Mouse (Mus musculus) brain, embryonic 18.5 days (tissue): ENCODE data around the gene Lipe.

Experiments
- DNase-seq: peaks from one replicate; pipeline ENCODE4 v3.0.0-alpha.2; 2012; ENCODE audit warnings: low read depth, low spot score

Lipe gene

DNA sequence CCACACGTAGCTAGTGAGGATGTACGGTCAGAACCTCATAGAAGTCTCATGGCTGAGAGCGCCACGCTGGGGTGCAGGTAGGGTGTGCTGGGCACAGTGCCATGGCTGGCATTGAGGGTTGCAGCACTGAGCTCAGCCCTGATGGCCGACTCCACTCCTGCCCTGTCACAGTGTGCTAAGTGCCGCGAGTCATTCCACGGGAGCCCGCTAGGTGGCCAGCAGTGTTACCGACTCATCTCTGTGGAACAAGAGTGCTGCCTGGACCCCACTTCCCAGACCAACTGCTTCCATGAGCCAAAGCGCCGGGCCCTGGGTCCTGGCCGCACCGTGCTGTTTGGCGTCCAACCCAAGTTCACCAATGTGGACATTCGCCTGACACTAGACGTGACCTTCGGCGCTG is 35.4 kb downstream of the Lipe start:
- DNase-seq, result no peak

- no peak for DNase-seq
Observed at GRCm38 (mm10) chr7:25358721-25359206, 39.7 kb downstream of the Lipe start.

GRCm38 (mm10) chr7:25348861-25349260 is 49.6 kb downstream of the Lipe start:
- DNase-seq, result no peak

DNA sequence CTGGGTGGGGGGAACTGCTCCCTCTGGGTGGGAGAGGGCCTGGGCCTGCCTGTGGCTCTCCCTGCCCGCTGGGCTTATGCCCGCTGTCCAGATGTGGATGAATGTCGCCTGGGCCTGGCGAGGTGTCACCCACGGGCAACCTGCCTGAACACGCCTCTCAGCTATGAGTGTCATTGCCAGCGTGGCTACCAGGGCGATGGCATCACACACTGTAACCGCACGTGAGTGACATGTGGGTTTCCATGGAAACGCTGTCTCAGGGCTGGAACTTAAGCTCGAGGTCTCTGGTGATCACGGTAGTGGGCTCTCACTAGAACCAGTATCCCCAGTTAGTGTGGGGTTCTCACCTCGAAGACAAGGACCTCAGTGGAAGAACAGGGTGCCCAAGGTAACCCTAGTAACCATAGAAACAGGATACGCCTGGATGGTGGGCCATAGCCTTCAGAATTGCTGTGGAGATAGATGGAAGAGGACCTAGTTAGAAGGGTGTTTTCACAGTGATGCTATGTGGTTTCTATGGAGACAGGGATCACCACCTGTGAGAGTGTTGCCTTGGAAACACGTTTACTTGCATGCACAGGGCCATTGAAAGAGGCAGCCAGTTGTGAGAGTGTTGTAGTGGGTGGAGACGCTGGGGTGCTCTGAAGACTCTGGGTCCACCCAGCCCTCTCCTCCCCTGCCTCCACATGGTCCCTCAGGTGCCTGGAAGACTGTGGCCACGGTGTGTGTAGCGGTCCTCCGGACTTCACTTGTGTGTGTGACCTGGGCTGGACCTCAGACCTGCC is 57.3 kb downstream of the Lipe start:
- DNase-seq, result no peak

GRCm38 (mm10) chr7:25339329-25339728 is 59.2 kb downstream of the Lipe start:
- no peak for DNase-seq

- DNase-seq, result no peak
Observed at GRCm38 (mm10) chr7:25334472-25334871, 64.0 kb downstream of the Lipe start.

- no peak for DNase-seq
Observed at GRCm38 (mm10) chr7:25333596-25334307, 64.8 kb downstream of the Lipe start.
